Mouse (Mus musculus) kidney, embryonic 14.5 days (tissue): ENCODE measurements around the gene Spag16. TPM values are rescaled to one million over a fixed set of nuclear protein-coding genes. Genes with fewer than 3 reads are reported as not detected.
"Not testable (repeated sequence)": the region's sequence is repeated elsewhere in the genome, so short reads cannot be mapped to it uniquely, and the experiment has no call there.

Experiments used
- ATAC-seq: fragments of 200-750 bp; cut with Nextera tagmentation; 2 replicates; pipeline ENCODE4 v1.8.0; 2017; ENCODE audit warnings: moderate number of reproducible peaks, mild to moderate bottlenecking, moderate TSS enrichment, moderate library complexity; ENCODE audit not compliant: low FRiP score, low TSS enrichment
- H3K27ac ChIP-seq: fragments of 300-500 bp; sonication (generic); 2 replicates; pipeline ENCODE4 v1.5.1; 2014; ENCODE audit warnings: low read depth, mild to moderate bottlenecking, low read length, moderate library complexity, mixed read lengths
- H3K27me3 ChIP-seq: fragments of 300-500 bp; sonication (generic); 2 replicates; pipeline ENCODE4 v1.6.1; 2014; ENCODE audit warnings: mild to moderate bottlenecking, low read length; ENCODE audit not compliant: control insufficient read depth, insufficient read depth
- H3K36me3 ChIP-seq: fragments of 300-500 bp; sonication (generic); 2 replicates; pipeline ENCODE4 v1.6.1; 2014; ENCODE audit warnings: low read length, mixed read lengths; ENCODE audit not compliant: control insufficient read depth, insufficient read depth
- H3K4me1 ChIP-seq: fragments of 300-500 bp; sonication (generic); 2 replicates; pipeline ENCODE4 v1.6.1; 2014; ENCODE audit warnings: low read length, mixed read lengths; ENCODE audit not compliant: control insufficient read depth, insufficient read depth
- H3K4me2 ChIP-seq: fragments of 300-500 bp; sonication (generic); replicated peaks from 2 replicates; pipeline ENCODE4 v1.6.1; 2014; ENCODE audit warnings: low read depth, mild to moderate bottlenecking, low read length
- H3K4me3 ChIP-seq: fragments of 300-500 bp; sonication (generic); 2 replicates; pipeline ENCODE4 v1.5.1; 2014; ENCODE audit warnings: mild to moderate bottlenecking, low read length
- H3K9ac ChIP-seq: fragments of 300-500 bp; sonication (generic); 2 replicates; pipeline ENCODE4 v1.6.1; 2014; ENCODE audit warnings: low read depth, mild to moderate bottlenecking, low read length, moderate library complexity
- H3K9me3 ChIP-seq: fragments of 300-500 bp; sonication (generic); 2 replicates; pipeline ENCODE4 v1.6.1; 2016; ENCODE audit warnings: low read length; ENCODE audit not compliant: control insufficient read depth
- WGBS: fragments of 180-500 bp; shearing (Covaris S2); extraction: QIAGEN DNeasy Blood & Tissue Kit; methylation state at CpG from one replicate; pipeline ENCODE4 v1.1.7; 2014; 5-methylcytosine and 5-hydroxymethylcytosine counted together
- polyA plus RNA-seq: library from polyadenylated mRNA; unstranded; fragments of >200 nt; fragmentation: Nextera tagmentation; extraction: Ambion mirVana; gene quantifications from 2 replicates; pipeline ENCODE4 v1.2.1, GENCODE M21; 2014

Spag16 gene
- polyA plus RNA-seq, 1 experiment from 2014 or later = 1.2 TPM

- H3K27me3 ChIP-seq = no peaks in the 10 kb centered on the region
- no peak for ATAC-seq
- H3K9ac ChIP-seq = no peak overlapping the region
- H3K36me3 ChIP-seq = no peaks in the 10 kb centered on the region
- H3K4me1 ChIP-seq = no peaks in the 10 kb centered on the region
- H3K4me2 ChIP-seq = no peak overlapping the region
- WGBS = 80% methylated on average over 7 of the region's 7 CpGs
- H3K4me3 ChIP-seq = no peak overlapping the region
- H3K9me3 ChIP-seq = no peaks in the 10 kb centered on the region
- no peak overlapping the region for H3K27ac ChIP-seq
Observed at GRCm38 (mm10) chr1:69828872-69829479, 2.2 kb downstream of the Spag16 start.

GRCm38 (mm10) chr1:69830586-69830985 is 3.8 kb downstream of the Spag16 start:
- 94% methylated on average over 1 of the region's 1 CpGs for WGBS
- Histone ChIP-seq H3K4me3 (no peak overlapping the region), H3K36me3 (no peaks in the 10 kb centered on the region), H3K4me2 (no peak overlapping the region), H3K9me3 (no peaks in the 10 kb centered on the region), H3K27ac (no peak overlapping the region), H3K27me3 (no peaks in the 10 kb centered on the region), H3K9ac (no peak overlapping the region), H3K4me1 (no peaks in the 10 kb centered on the region)
- ATAC-seq = no peak

- H3K27me3 ChIP-seq = no peaks in the 10 kb centered on the region
- H3K9me3 ChIP-seq = no peaks in the 10 kb centered on the region
- H3K4me2 ChIP-seq = no peak overlapping the region
- no peak overlapping the region for H3K27ac ChIP-seq
- no peak overlapping the region for H3K9ac ChIP-seq
- no peaks in the 10 kb centered on the region for H3K36me3 ChIP-seq
- no peaks in the 10 kb centered on the region for H3K4me1 ChIP-seq
- no peak for ATAC-seq
- no peak overlapping the region for H3K4me3 ChIP-seq
- WGBS = 97% methylated on average over 2 of the region's 2 CpGs
Observed at GRCm38 (mm10) chr1:69831002-69831401, 4.2 kb downstream of the Spag16 start.

- not testable (repeated sequence) for H3K27ac ChIP-seq, H3K4me1 ChIP-seq, H3K9ac ChIP-seq, H3K27me3 ChIP-seq, ATAC-seq, H3K9me3 ChIP-seq, H3K36me3 ChIP-seq, H3K4me3 ChIP-seq, H3K4me2 ChIP-seq
- 83% methylated on average over 4 of the region's 4 CpGs for WGBS
Observed at GRCm38 (mm10) chr1:69833476-69833875, 6.7 kb downstream of the Spag16 start.

GRCm38 (mm10) chr1:69853436-69853835 is 26.7 kb downstream of the Spag16 start:
- no peaks in the 10 kb centered on the region for H3K36me3 ChIP-seq
- H3K4me2 ChIP-seq = no peak overlapping the region
- ATAC-seq = 0 out of 2 replicates have a peak, but pooled peaks have one; percentile 24
- 54% methylated on average over 7 of the region's 7 CpGs for WGBS
- H3K4me3 ChIP-seq = no peak overlapping the region
- no peak overlapping the region for H3K27ac ChIP-seq
- no peak overlapping the region for H3K9ac ChIP-seq
- no peaks in the 10 kb centered on the region for H3K4me1 ChIP-seq
- no peaks in the 10 kb centered on the region for H3K9me3 ChIP-seq
- H3K27me3 ChIP-seq = no peaks in the 10 kb centered on the region

- H3K36me3 ChIP-seq = no peaks in the 10 kb centered on the region
- H3K4me3 ChIP-seq = no peak overlapping the region
- no peaks in the 10 kb centered on the region for H3K27me3 ChIP-seq
- no peak overlapping the region for H3K27ac ChIP-seq
- WGBS = 89% methylated on average over 4 of the region's 4 CpGs
- no peak for ATAC-seq
- no peak overlapping the region for H3K9ac ChIP-seq
- no peak overlapping the region for H3K4me2 ChIP-seq
- no peaks in the 10 kb centered on the region for H3K9me3 ChIP-seq
- H3K4me1 ChIP-seq = no peaks in the 10 kb centered on the region
Observed at GRCm38 (mm10) chr1:69867776-69868175, 41.0 kb downstream of the Spag16 start.

- no peak overlapping the region for H3K4me2 ChIP-seq
- H3K9me3 ChIP-seq = no peaks in the 10 kb centered on the region
- H3K4me1 ChIP-seq = no peaks in the 10 kb centered on the region
- no peak overlapping the region for H3K9ac ChIP-seq
- no peak overlapping the region for H3K27ac ChIP-seq
- no peaks in the 10 kb centered on the region for H3K36me3 ChIP-seq
- no peak overlapping the region for H3K4me3 ChIP-seq
- no peak for ATAC-seq
- H3K27me3 ChIP-seq = no peaks in the 10 kb centered on the region
- 53% methylated on average over 3 of the region's 3 CpGs for WGBS
Observed at GRCm38 (mm10) chr1:69956606-69957005, 129.8 kb downstream of the Spag16 start.

- Histone ChIP-seq H3K4me1 (no peaks in the 10 kb centered on the region), H3K27ac (no peak overlapping the region)
- ATAC-seq = no peak
Observed at GRCm38 (mm10) chr1:69996874-69997273, 170.1 kb downstream of the Spag16 start.

GRCm38 (mm10) chr1:70012991-70013390 is 186.2 kb downstream of the Spag16 start:
- no peak overlapping the region for H3K9ac ChIP-seq
- no peaks in the 10 kb centered on the region for H3K4me1 ChIP-seq
- no peak overlapping the region for H3K27ac ChIP-seq
- H3K27me3 ChIP-seq = no peaks in the 10 kb centered on the region
- no peak overlapping the region for H3K4me2 ChIP-seq
- no peaks in the 10 kb centered on the region for H3K9me3 ChIP-seq
- no peaks in the 10 kb centered on the region for H3K36me3 ChIP-seq
- no peak overlapping the region for H3K4me3 ChIP-seq
- ATAC-seq = no peak
- WGBS = 76% methylated on average over 3 of the region's 3 CpGs

More at GRCm38 (mm10) chr1:69996874-69997273, 170.1 kb downstream of the Spag16 start:
- Histone ChIP-seq H3K9ac (no peak overlapping the region), H3K36me3 (no peaks in the 10 kb centered on the region), H3K9me3 (no peaks in the 10 kb centered on the region), H3K4me3 (no peak overlapping the region), H3K4me2 (no peak overlapping the region), H3K27me3 (no peaks in the 10 kb centered on the region)
